Mouse (Mus musculus): ENCODE measurements around the gene Igfbp1.

Igfbp1 gene

DNA sequence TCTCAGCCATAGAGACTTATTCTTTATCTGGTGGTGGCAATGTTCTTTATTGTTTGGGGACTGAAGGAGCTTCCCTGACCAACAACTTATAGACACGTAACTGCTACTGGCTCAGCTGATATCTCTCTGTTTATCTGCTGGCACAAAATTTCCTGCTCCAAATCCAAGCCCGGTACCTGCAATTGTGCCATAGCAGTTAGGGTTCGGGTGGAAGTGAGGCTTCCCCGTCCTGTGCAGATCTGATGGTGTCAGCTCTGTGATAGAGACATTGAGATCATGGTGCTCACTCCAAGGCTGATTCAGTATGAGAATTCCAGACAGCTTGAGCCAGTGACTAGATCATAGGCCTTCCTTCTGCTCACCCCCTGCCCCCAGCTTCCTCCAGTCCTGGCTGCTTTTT is 34.4 kb downstream of the Igfbp1 start:
- DNase-seq (ENCODE audit: low spot score), result no peak

DNA sequence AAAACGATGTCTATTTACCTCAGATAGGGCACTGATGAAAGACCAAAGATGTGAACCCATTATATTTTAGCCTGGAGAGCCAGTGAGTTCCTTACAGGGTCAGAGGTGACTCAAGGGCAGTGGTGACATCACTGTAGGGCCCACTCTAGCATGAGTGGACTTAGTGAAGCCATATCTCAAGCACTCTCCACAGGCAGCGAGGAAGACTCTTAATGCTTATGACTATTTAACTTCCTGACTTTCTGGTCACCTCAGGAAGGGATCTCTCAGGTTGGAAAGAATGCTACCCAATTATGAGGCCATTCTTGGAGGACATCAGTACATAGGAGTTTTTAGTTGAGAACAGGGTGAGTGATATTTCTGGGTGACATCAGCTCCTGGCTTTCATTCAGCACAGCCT is 35.8 kb downstream of the Igfbp1 start:
- no peak for DNase-seq (ENCODE audit: low spot score)

DNA sequence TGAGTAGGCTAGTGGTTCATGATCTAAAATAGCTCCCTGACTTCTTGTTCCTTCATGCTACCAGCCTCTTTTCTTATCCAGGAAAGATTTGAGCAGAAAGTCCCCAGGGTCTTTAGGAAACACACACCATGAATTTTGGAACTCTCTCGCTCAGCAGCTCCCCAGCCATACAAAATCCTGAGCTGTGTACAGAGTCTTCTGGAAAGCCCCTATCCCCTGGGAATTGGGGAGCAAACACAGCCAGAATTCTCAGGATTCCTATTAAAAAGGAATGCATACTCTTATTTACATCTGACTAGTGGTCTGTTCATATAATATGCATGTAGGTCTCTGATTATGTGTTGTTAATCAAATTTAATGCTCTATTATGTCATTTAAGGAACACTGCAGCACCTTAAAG is 36.9 kb downstream of the Igfbp1 start:
- DNase-seq (ENCODE audit: low spot score), result no peak

DNA sequence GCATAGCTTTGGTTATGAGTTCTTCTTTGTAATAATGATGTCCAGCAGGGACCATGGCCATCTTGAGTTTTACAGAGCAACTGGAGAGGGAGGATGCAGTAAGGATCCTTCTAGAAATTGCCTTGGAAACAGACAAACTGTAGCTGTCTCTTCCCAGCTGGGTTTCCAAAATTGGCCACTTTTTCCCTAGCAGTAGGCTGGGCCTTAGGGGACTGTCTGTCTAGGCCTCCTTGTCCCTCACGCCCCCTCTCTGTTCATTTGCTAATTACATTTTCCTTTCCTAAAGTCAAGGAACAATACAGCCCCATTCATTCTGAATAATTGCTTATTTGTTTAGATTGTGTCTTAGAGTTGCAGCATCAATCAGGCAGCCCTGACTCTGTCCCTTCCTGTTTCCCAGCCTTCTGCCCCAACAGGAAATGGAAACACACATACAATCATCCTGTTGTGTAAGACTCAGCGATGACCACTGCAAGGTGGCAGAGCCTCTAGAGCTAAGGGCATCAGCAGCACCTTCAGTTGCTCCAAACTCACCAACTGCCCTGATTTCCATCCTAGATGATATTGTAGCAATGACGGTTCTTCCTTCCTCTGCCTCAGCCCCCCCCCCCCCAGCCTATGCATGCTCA is 37.5 kb downstream of the Igfbp1 start:
- DNase-seq (ENCODE audit: low spot score), result no peak

DNA sequence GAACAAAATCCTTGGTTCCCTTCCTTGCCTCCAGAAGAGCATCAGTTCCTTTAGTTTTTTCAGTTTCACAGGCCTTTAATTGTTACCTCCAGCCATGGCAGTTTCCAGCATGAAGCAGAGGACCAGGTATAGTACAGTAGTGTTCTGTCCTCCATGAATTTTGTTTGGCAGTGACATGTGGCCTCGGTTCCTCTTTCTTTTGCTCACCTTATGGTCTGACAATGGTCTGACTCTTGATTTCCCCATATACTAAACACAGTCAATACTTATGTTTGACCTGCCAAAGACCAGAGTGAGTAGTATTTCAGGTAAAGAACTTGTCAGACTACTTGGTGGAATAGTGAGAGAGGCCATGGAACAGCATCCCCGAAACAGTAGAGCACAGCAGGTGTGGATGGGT is 39.2 kb downstream of the Igfbp1 start:
- DNase-seq (ENCODE audit: low spot score), result no peak

DNA sequence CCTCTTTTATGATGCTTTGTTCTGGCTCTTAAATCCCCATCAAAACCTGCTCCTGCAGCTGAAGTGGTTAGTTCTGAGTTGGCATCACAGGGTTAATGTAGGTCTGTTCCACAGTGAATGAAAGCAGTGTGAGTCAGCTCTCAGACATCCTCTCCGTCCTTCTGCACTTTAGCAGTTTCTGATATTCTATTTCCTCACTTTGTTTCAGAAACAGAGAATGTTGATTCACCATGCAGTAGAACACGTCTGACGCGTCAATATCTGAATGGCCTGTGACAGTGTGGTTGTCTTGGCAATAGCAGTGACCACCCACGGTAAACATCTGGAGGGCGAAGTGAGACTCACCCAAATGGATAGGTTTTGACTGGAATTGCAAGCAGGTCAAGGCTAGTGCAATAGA is 40.1 kb downstream of the Igfbp1 start:
- no peak for DNase-seq (ENCODE audit: low spot score)

DNA sequence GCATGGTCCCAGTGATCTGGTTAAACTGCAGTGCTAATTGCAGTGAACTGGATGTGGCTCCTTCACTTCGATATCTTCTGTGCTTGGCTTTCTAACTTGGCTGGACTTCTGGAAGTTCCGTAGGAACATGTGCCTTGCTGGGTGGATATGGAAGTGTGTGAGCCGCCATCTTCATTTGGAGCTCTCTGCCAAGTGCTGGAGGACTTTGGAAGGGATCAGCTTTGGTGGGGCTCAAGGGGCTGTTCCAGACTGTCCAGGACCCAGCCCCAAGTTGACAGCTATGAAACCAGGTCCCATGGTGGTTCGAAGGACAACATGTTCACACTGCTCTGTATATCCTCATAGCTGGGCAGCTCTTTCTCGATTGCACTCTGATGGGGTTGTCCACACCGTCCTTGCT is 41.0 kb downstream of the Igfbp1 start:
- DNase-seq (ENCODE audit: low spot score), result no peak

DNA sequence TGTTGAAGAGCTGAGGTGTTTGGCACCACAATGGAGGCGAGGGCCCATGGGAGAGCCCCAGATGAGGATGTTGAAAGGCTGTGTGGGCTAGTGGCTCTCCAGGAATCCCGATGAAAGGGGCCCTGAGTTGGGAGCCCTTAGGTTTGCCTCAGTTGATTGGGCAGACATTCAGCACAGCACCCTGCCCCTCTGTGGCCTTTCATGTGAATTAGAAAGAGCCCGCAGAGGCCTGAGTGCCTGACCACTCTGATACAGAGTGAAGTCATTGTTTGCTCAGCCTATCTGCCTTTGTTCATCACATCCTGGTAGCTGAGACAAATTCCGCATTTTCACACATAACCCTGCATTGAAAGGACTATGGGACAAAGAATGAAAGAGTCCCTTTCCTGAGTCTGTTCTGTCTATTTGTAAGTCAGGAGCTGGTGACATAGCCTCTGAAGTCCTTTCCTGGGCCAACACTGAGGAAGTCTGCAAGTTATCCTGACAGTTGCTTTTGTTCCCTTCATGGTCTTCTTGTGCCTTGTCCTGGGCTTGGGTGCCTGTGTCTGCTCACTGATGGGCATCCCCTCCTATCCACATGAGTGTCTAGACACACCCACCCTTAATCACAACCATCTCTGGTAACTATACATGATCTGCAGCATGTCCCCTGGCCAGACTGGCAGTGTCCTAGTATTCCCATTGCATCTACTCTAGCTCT is 41.6 kb downstream of the Igfbp1 start:
- no peak for DNase-seq (ENCODE audit: low spot score)

DNA sequence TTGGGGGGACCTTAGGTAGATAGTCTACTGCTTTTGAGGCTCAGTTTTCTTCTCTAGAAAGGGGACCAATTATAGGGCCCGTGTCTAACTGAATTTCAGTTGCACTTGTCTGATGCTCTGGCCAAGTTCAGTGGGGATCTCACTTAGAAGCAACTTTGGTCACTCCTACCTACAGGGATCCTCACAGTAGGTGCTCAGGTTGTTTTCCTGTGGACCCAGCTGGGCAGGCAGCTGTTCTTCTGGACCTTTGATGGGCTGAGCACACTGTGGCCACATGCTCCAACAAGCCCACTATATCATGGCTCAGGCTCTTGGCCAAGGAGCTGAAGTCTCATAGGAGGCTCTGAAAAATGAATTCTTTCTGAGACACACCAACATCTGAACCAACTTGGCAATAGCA is 47.2 kb downstream of the Igfbp1 start:
- DNase-seq (ENCODE audit: low spot score), result no peak

DNA sequence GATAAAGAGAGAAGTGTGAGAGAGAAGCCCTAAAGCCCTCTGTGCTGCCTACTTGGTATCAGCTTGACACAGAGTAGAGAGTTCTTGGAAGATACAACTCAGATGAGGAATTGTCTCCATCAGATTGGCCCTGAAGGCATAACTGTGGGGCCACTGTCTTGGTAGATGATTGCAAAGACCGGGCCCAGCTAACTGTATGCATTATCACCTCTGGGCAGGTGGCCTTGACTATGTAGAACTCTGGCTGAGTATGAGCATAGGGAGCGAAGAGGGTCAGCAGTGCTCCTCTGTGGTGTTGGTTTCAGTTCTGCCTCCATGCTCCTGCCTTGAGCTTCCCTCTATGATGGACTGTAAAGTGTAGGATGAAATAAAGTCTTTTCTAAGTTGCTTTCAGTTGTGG is 52.8 kb downstream of the Igfbp1 start:
- no peak for DNase-seq (ENCODE audit: low spot score)

DNA sequence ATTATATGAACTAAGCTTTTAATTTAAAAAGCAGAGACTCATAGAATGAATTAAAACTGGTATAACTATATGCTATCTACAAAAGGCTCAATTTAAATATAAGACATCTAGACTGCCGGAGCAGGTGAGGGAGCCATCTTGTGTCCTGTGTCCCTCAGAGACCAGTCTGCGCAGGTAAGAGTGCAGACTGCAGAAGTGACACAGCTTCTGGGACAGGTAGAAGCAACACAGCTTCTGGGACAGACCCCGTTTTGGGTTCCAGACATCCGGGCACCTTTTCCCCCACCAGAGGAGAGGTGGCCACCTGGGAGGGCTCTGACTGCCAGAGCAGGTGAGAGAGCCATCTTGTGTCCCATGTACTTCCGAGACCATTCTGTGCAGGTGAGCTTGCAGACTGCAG is 53.3 kb downstream of the Igfbp1 start:
- DNase-seq (ENCODE audit: low spot score), result no peak

All from urinary bladder, postnatal 10 days (tissue).